Mouse (Mus musculus) cerebellum, adult 2 months (tissue): ENCODE results near the gene Mrgpra4.

Source experiments
- CTCF ChIP-seq: fragments of 200-500 bp; IDR thresholded peaks from 2 replicates; pipeline ENCODE4 v1.5.1; 2011; ENCODE audit warnings: low read depth, mild to moderate bottlenecking, control low read depth, low read length, moderate library complexity, borderline replicate concordance; ENCODE audit not compliant: insufficient read depth
- POLR2A ChIP-seq: fragments of 200-500 bp; IDR thresholded peaks from 2 replicates; pipeline ENCODE4 v1.6.1; 2011; ENCODE audit warnings: low read length, control low read depth, borderline replicate concordance; ENCODE audit not compliant: insufficient read depth

DNA sequence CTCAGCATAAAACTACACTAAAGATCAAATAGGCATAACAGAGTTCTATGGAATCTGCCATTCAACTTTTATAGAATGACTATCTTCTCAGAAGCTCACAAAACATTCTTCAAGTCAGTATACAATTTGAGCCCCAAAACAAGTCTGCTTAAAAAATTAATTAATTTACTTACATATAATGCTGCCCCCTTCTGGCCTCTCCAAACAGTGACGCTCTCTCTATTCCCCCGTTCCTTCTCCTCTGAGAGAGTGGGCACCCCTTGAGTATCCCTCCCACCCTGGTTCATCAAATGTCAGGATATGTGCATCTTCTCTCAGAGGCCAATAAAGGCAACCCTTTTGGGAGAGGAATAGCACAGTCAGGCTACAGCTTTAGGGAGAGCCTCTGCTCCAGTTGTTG lies 36.0 kb upstream of the Mrgpra4 start:
- TF ChIP-seq CTCF (no peak), POLR2A (no peak)
